Mouse (Mus musculus) liver, embryonic 15.5 days (tissue): ENCODE measurements around the gene Hnrnpl. TPM values are rescaled to one million over a fixed set of nuclear protein-coding genes. Genes with fewer than 3 reads are reported as not detected.
A peak's percentile ranks its signal among the peaks of the same experiment; 100 is the strongest.

Experiments
- ATAC-seq: fragments of 200-750 bp; cut with Nextera tagmentation; 2 replicates; pipeline ENCODE4 v1.8.0; 2017; ENCODE audit warnings: moderate number of reproducible peaks, mild to moderate bottlenecking, moderate library complexity; ENCODE audit not compliant: insufficient read depth
- H3K27ac ChIP-seq: fragments of 300-500 bp; sonication (generic); replicated peaks from 2 replicates; pipeline ENCODE4 v1.5.1; 2015; ENCODE audit warnings: mild to moderate bottlenecking, inconsistent platforms
- H3K27me3 ChIP-seq: fragments of 300-500 bp; sonication (generic); 2 replicates; pipeline ENCODE4 v1.6.1; 2015; ENCODE audit warnings: mild to moderate bottlenecking, inconsistent platforms
- H3K36me3 ChIP-seq: fragments of 300-500 bp; sonication (generic); replicated peaks from 2 replicates; pipeline ENCODE4 v1.6.1; 2015; ENCODE audit warnings: moderate library complexity, mild to moderate bottlenecking, inconsistent platforms
- H3K4me1 ChIP-seq: fragments of 300-500 bp; sonication (generic); replicated peaks from 2 replicates; pipeline ENCODE4 v1.6.1; 2015; ENCODE audit warnings: inconsistent platforms
- H3K4me2 ChIP-seq: fragments of 300-500 bp; sonication (generic); 2 replicates; pipeline ENCODE4 v1.6.1; 2015; ENCODE audit warnings: moderate library complexity, mild to moderate bottlenecking, inconsistent platforms
- H3K4me3 ChIP-seq: fragments of 300-500 bp; sonication (generic); replicated peaks from 2 replicates; pipeline ENCODE4 v1.5.1; 2015; ENCODE audit warnings: mild to moderate bottlenecking, inconsistent platforms
- H3K9ac ChIP-seq: fragments of 300-500 bp; sonication (generic); 2 replicates; pipeline ENCODE4 v1.6.1; 2015; ENCODE audit warnings: moderate library complexity, mild to moderate bottlenecking, inconsistent platforms
- H3K9me3 ChIP-seq: fragments of 300-500 bp; sonication (generic); replicated peaks from 2 replicates; pipeline ENCODE4 v1.6.1; 2016; ENCODE audit warnings: inconsistent platforms
- WGBS: fragments of 180-500 bp; shearing (Covaris S2); methylation state at CpG from one replicate; pipeline ENCODE4 v1.1.7; 2015; ENCODE audit warnings: mixed read lengths; ENCODE audit not compliant: insufficient replicate concordance; 5-methylcytosine and 5-hydroxymethylcytosine counted together
- polyA plus RNA-seq: library from polyadenylated mRNA; unstranded; fragments of >200 nt; fragmentation: Nextera tagmentation; extraction: Ambion mirVana; gene quantifications from 2 replicates; pipeline ENCODE4 v1.2.1, GENCODE M21; 2015

Gene Hnrnpl
- polyA plus RNA-seq, 1 experiment from 2014 or later: 86.9 TPM

DNA sequence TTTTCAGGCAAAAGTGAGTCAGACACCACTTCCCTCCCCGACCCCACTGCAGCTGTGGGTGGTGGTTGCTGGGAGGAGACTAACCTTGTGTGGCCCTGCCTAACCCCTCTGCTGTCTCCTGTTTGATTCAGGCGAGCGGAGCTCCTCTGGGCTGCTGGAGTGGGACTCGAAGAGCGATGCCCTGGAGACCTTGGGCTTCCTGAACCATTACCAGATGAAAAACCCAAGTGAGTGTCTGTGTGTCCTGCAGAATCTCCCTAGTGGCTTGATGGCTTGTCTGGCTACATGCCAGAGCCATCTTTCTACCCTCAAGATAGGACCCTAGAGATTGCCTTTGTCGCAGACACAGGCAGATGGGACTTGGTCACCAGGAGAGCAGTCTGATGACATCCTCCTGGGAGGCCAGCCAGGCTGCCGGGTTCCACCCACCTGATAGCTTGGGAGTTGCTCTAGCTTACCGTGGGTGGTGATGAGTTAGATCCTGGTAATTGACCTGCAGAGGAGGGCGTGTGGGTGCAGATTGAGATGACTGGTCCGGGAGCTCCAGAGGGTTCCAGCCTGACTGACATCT, 13.0 kb downstream of the Hnrnpl start:
- Histone ChIP-seq H3K36me3 (peaks cover 67% of the 10 kb centered on the region), H3K9me3 (no peaks in the 10 kb centered on the region), H3K27me3 (no peaks in the 10 kb centered on the region), H3K4me2 (no peak overlapping the region), H3K4me1 (peaks cover 94% of the 10 kb centered on the region), H3K9ac (no peak overlapping the region), H3K27ac (no peak overlapping the region), H3K4me3 (no peak overlapping the region)
- ATAC-seq: no peak
- WGBS: 64% methylated on average over 10 of the region's 10 CpGs

DNA sequence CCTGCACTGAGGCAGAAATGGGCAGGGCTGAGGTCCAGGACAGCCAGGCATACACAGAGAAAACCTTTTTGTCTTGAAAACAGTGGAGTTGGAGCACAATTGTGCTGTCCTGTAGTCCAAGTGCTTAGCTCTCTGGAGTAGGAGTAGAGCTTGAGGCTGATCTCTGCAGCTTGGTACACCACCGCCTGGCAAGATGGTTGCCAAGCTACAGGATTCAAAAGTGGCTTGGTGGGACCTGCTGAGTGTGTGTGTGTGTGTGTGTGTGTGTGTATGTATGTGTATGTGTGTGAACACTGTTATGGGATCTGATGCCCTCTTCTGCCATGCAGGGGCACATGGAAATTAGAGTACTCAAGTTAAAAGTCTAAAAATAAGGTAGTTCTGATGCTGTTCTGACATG, 14.2 kb downstream of the Hnrnpl start:
- H3K4me1 ChIP-seq: peaks cover 90% of the 10 kb centered on the region
- no peak overlapping the region; the same call in 1 of the 2 replicates for H3K27ac ChIP-seq
- H3K9ac ChIP-seq: no peak overlapping the region
- no peak for ATAC-seq
- 65% methylated on average over 1 of the region's 1 CpGs for whole genome bisulfite sequencing
- H3K36me3 ChIP-seq: peaks cover 55% of the 10 kb centered on the region
- H3K9me3 ChIP-seq: no peaks in the 10 kb centered on the region
- H3K4me2 ChIP-seq: no peak overlapping the region
- no peaks in the 10 kb centered on the region for H3K27me3 ChIP-seq
- no peak overlapping the region for H3K4me3 ChIP-seq

- H3K9ac ChIP-seq: no peak overlapping the region
- peak overlapping the region; percentile 84 for H3K27ac ChIP-seq
- H3K4me2 ChIP-seq: no peak overlapping the region
- peaks cover 83% of the 10 kb centered on the region for H3K4me1 ChIP-seq
- 53% methylated on average over 10 of the region's 10 CpGs for WGBS
- peaks cover 48% of the 10 kb centered on the region for H3K36me3 ChIP-seq
- H3K4me3 ChIP-seq: no peak overlapping the region
- ATAC-seq: no peak
- no peaks in the 10 kb centered on the region for H3K27me3 ChIP-seq
- H3K9me3 ChIP-seq: no peaks in the 10 kb centered on the region
Measured at GRCm38 (mm10) chr7:28822993-28823903, 14.9 kb downstream of the Hnrnpl start.

- Histone ChIP-seq H3K4me1 (peaks cover 76% of the 10 kb centered on the region), H3K9ac (no peak overlapping the region), H3K27me3 (no peaks in the 10 kb centered on the region), H3K36me3 (peaks cover 41% of the 10 kb centered on the region), H3K27ac (peak overlapping the region; percentile 84), H3K4me3 (no peak overlapping the region), H3K9me3 (no peaks in the 10 kb centered on the region), H3K4me2 (no peak overlapping the region; the same call in 1 of the 2 replicates)
- WGBS: 40% methylated on average over 2 of the region's 2 CpGs
- no peak for ATAC-seq
Measured at GRCm38 (mm10) chr7:28823932-28824331, 15.6 kb downstream of the Hnrnpl start.

- Histone ChIP-seq H3K9me3 (no peaks in the 10 kb centered on the region), H3K4me3 (peak within 1 kb of the TSS; percentile 63), H3K4me2 (peak within 1 kb of the TSS; percentile 74), H3K9ac (peak within 1 kb of the TSS; percentile 67), H3K27ac (peak within 1 kb of the TSS; percentile 84), H3K4me1 (peaks cover 71% of the 10 kb centered on the region), H3K36me3 (peaks cover 35% of the 10 kb centered on the region), H3K27me3 (no peaks in the 10 kb centered on the region)
- 1% methylated on average over 33 of the region's 33 CpGs for WGBS
- peak; percentile 83 for ATAC-seq
Measured at GRCm38 (mm10) chr7:28824941-28825685, 16.8 kb downstream of the Hnrnpl start, which contains the start of gene Ech1. Gene Ech1 (plus strand): TSS chr7:28825217.

DNA sequence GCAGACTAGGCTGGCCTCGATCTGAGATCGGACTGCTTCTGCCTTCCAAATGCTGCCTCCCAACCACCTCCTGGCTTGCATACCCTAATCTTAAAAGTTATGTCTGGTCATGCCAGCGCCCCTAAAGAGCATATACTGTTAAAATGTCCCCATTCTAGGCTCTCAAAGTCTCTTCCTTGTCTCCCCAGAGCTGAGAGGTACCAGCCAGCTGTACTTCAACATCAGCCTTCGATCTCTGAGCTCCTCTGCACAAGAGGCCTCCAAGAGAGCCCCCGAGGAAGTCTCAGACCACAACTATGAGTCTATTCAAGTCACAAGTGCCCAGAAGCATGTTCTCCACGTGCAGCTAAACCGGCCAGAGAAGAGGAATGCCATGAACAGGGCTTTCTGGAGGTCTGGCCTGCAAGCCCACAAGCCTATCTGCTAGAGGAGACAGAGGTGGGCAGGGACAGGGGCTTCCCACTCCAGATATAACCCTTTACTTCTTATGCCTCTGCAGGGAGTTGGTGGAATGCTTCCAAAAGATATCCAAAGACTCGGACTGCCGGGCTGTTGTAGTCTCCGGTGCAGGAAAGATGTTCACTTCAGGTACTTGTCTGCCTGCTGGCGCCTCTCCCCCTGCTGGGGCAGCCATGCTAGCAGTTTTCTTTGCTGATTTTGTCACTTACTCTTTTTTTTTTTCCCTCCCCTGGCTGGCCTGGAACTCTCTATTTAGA, 17.5 kb downstream of the Hnrnpl start:
- 31% methylated on average over 11 of the region's 11 CpGs for WGBS
- H3K4me3 ChIP-seq: peak overlapping the region; percentile 63
- ATAC-seq: peak; percentile 35; the same call in 1 of the 2 replicates
- H3K27me3 ChIP-seq: no peaks in the 10 kb centered on the region
- peak overlapping the region; percentile 67 for H3K9ac ChIP-seq
- H3K27ac ChIP-seq: peak overlapping the region; percentile 84
- H3K9me3 ChIP-seq: no peaks in the 10 kb centered on the region
- peaks cover 35% of the 10 kb centered on the region for H3K36me3 ChIP-seq
- H3K4me2 ChIP-seq: peak overlapping the region; percentile 74
- H3K4me1 ChIP-seq: peaks cover 71% of the 10 kb centered on the region

GRCm38 (mm10) chr7:28826402-28826772, 18.0 kb downstream of the Hnrnpl start:
- 85% methylated on average over 7 of the region's 7 CpGs for WGBS
- H3K27ac ChIP-seq: peak overlapping the region; percentile 84; the same call in 1 of the 2 replicates
- no peak overlapping the region for H3K4me3 ChIP-seq
- H3K4me1 ChIP-seq: peaks cover 71% of the 10 kb centered on the region
- ATAC-seq: no peak
- H3K9ac ChIP-seq: 0 out of 2 replicates have a peak overlapping the region, but pooled peaks have one; percentile 67
- H3K36me3 ChIP-seq: peaks cover 35% of the 10 kb centered on the region
- H3K4me2 ChIP-seq: peak overlapping the region; percentile 74
- no peaks in the 10 kb centered on the region for H3K27me3 ChIP-seq
- H3K9me3 ChIP-seq: no peaks in the 10 kb centered on the region

- no peak for ATAC-seq
- Histone ChIP-seq H3K27me3 (no peaks in the 10 kb centered on the region), H3K9ac (no peak overlapping the region), H3K4me1 (peaks cover 72% of the 10 kb centered on the region), H3K4me2 (no peak overlapping the region), H3K4me3 (no peak overlapping the region), H3K27ac (no peak overlapping the region), H3K9me3 (no peaks in the 10 kb centered on the region), H3K36me3 (peaks cover 31% of the 10 kb centered on the region)
- 60% methylated on average over 3 of the region's 3 CpGs for WGBS
Measured at GRCm38 (mm10) chr7:28827338-28827737, 19.0 kb downstream of the Hnrnpl start.

GRCm38 (mm10) chr7:28829821-28830220, 21.5 kb downstream of the Hnrnpl start:
- WGBS: 81% methylated on average over 8 of the region's 8 CpGs
- Histone ChIP-seq H3K27ac (no peak overlapping the region), H3K4me3 (no peak overlapping the region), H3K9me3 (no peaks in the 10 kb centered on the region), H3K27me3 (no peaks in the 10 kb centered on the region), H3K4me2 (no peak overlapping the region), H3K4me1 (peaks cover 51% of the 10 kb centered on the region), H3K9ac (no peak overlapping the region), H3K36me3 (peaks cover 23% of the 10 kb centered on the region)
- no peak for ATAC-seq

- Histone ChIP-seq H3K9ac (no peak overlapping the region), H3K27ac (no peak overlapping the region)
- no peak for ATAC-seq
Measured at GRCm38 (mm10) chr7:28830981-28831380, 22.6 kb downstream of the Hnrnpl start.

More at GRCm38 (mm10) chr7:28830981-28831380, 22.6 kb downstream of the Hnrnpl start:
- Histone ChIP-seq H3K4me3 (no peak overlapping the region), H3K36me3 (peaks cover 23% of the 10 kb centered on the region), H3K4me1 (peaks cover 43% of the 10 kb centered on the region), H3K27me3 (no peaks in the 10 kb centered on the region), H3K4me2 (no peak overlapping the region), H3K9me3 (no peaks in the 10 kb centered on the region)
- 61% methylated on average over 5 of the region's 5 CpGs for WGBS
